Mouse (Mus musculus): Measurements from ENCODE around the gene Aspg.

DNA sequence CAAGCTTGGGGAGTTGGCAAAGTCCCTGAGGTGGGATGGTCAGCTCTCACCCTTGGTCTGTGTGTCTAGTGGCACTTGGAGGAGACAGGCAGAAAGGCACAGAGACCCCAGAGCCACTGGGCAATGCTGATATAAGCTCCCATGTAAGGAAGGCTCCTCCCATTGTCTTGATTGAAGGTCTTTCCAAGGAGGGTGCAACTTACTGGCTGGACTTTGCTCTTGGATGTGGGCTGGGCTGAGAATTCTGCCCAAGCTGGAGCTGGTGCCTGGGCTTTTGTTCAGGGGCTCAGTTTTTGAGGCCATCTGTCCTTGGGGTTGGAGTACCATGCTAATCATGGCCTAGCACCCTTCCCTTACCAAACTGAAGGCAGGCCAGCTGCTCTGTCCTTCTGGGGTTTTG, 52.3 kb downstream of the Aspg start:
- no peak for TF ChIP-seq CTCF (IDR thresholded peaks at IDR 0.05; ENCODE audit: low read depth)
- no peak for TF ChIP-seq EP300 (IDR thresholded peaks at IDR 0.05; ENCODE audit: low read depth)
